Mouse (Mus musculus) spleen, adult 2 months (tissue): ENCODE measurements around the gene Ccdc33. TPM values are rescaled to one million over a fixed set of nuclear protein-coding genes. Genes with fewer than 3 reads are reported as not detected.

ENCODE experiments used
- DNase-seq, 2 experiments: peaks; one replicate each; pipeline versions ENCODE4 v3.0.0 to v3.0.0-alpha.2; 2012 to 2021; ENCODE audit warnings: low spot score in 2 of 2, low read depth in 1 of 2
- H3K27ac ChIP-seq: fragments of 200-500 bp; 2 replicates; pipeline ENCODE4 v1.5.1; 2012; ENCODE audit warnings: low read length, inconsistent platforms; ENCODE audit not compliant: insufficient read depth
- H3K27me3 ChIP-seq: fragments of 200-500 bp; 2 replicates; pipeline ENCODE4 v1.6.1; 2012; ENCODE audit warnings: mild to moderate bottlenecking, moderate library complexity, low read length, inconsistent platforms; ENCODE audit not compliant: control insufficient read depth, insufficient read depth
- H3K36me3 ChIP-seq: fragments of 200-500 bp; 2 replicates; pipeline ENCODE4 v1.6.1; 2012; ENCODE audit warnings: mild to moderate bottlenecking, low read length, inconsistent platforms; ENCODE audit not compliant: control insufficient read depth, insufficient read depth
- H3K4me1 ChIP-seq: fragments of 200-500 bp; 2 replicates; pipeline ENCODE4 v1.6.1; 2011; ENCODE audit warnings: inconsistent platforms; ENCODE audit not compliant: control insufficient read depth, insufficient read depth, insufficient read length
- H3K4me3 ChIP-seq: fragments of 200-500 bp; 2 replicates; pipeline ENCODE4 v1.5.1; 2011; ENCODE audit warnings: mild to moderate bottlenecking, inconsistent platforms; ENCODE audit not compliant: insufficient read depth, insufficient read length; ENCODE audit errors: extremely low read depth
- CTCF ChIP-seq: fragments of 200-500 bp; IDR thresholded peaks from 2 replicates; pipeline ENCODE4 v1.5.1; 2011; ENCODE audit warnings: mild to moderate bottlenecking, inconsistent platforms; ENCODE audit not compliant: insufficient read depth, insufficient read length, insufficient replicate concordance; ENCODE audit errors: extremely low read depth
- POLR2A ChIP-seq: fragments of 200-500 bp; IDR thresholded peaks from 2 replicates; pipeline ENCODE4 v1.6.1; 2011; ENCODE audit warnings: low read depth, low read length, inconsistent platforms
- WGBS: fragments of 180-500 bp; shearing (Covaris S2); methylation state at CpG from one replicate; pipeline ENCODE4 v1.1.7; 2018; 5-methylcytosine and 5-hydroxymethylcytosine counted together
- polyA plus RNA-seq: library from polyadenylated mRNA; depleted of rRNA; stranded (reverse); fragments of >200 nt; gene quantifications from 2 replicates; pipeline ENCODE4 v1.2.3, GENCODE M21; 2012

Ccdc33 gene
- polyA plus RNA-seq, 1 experiment = 0.09 TPM

- Histone ChIP-seq H3K4me1 (peaks cover 9% of the 10 kb centered on the region; the same call in 1 of the 2 replicates), H3K36me3 (no peaks in the 10 kb centered on the region), H3K4me3 (no peak overlapping the region), H3K27ac (no peak overlapping the region), H3K27me3 (peaks cover 2% of the 10 kb centered on the region; the same call in 1 of the 2 replicates)
- 49% methylated on average over 13 of the region's 13 CpGs for WGBS
- DNase-seq = no peak
- TF ChIP-seq POLR2A (no peak), CTCF (no peak)
Measured at GRCm38 (mm10) chr9:57997511-57998031, 121.1 kb downstream of the Ccdc33 start.

GRCm38 (mm10) chr9:57995282-57995681 is 123.3 kb downstream of the Ccdc33 start:
- WGBS = 50% methylated on average over 4 of the region's 4 CpGs
- Histone ChIP-seq H3K4me1 (peaks cover 10% of the 10 kb centered on the region; the same call in 1 of the 2 replicates), H3K27ac (no peak overlapping the region), H3K4me3 (no peak overlapping the region), H3K27me3 (peaks cover 2% of the 10 kb centered on the region; the same call in 1 of the 2 replicates), H3K36me3 (no peaks in the 10 kb centered on the region)
- DNase-seq = peak in 1 of 2 experiments; percentile 34
- 0 out of 2 replicates have a peak, but pooled peaks have one; percentile 6 for TF ChIP-seq CTCF
- TF ChIP-seq POLR2A = no peak

GRCm38 (mm10) chr9:57992781-57993591 is 125.6 kb downstream of the Ccdc33 start:
- no peak overlapping the region for H3K4me3 ChIP-seq
- peaks cover 22% of the 10 kb centered on the region; the same call in 1 of the 2 replicates for H3K4me1 ChIP-seq
- peaks cover 2% of the 10 kb centered on the region; the same call in 1 of the 2 replicates for H3K27me3 ChIP-seq
- no peak for DNase-seq
- no peak for TF ChIP-seq POLR2A
- TF ChIP-seq CTCF = no peak
- H3K27ac ChIP-seq = no peak overlapping the region
- WGBS = 37% methylated on average over 8 of the region's 8 CpGs
- H3K36me3 ChIP-seq = no peaks in the 10 kb centered on the region

GRCm38 (mm10) chr9:57992060-57992459 is 126.6 kb downstream of the Ccdc33 start:
- Histone ChIP-seq H3K4me1 (peaks cover 29% of the 10 kb centered on the region; the same call in 1 of the 2 replicates), H3K27me3 (no peaks in the 10 kb centered on the region), H3K27ac (no peak overlapping the region), H3K4me3 (no peak overlapping the region), H3K36me3 (no peaks in the 10 kb centered on the region)
- TF ChIP-seq CTCF (no peak), POLR2A (no peak)
- no peak for DNase-seq
- 85% methylated on average over 3 of the region's 3 CpGs for WGBS

- TF ChIP-seq CTCF = peak; percentile 87
- TF ChIP-seq POLR2A = no peak
- peak; percentile 41 to 49 for DNase-seq
- Histone ChIP-seq H3K27me3 (no peaks in the 10 kb centered on the region), H3K4me1 (peaks cover 32% of the 10 kb centered on the region; the same call in 1 of the 2 replicates), H3K27ac (no peak overlapping the region), H3K36me3 (no peaks in the 10 kb centered on the region), H3K4me3 (no peak overlapping the region)
- 19% methylated on average over 10 of the region's 10 CpGs for WGBS
Measured at GRCm38 (mm10) chr9:57990438-57991110, 128.0 kb downstream of the Ccdc33 start.

- DNase-seq = no peak
- TF ChIP-seq POLR2A = no peak
- no peak for TF ChIP-seq CTCF
- Histone ChIP-seq H3K4me1 (peaks cover 39% of the 10 kb centered on the region; the same call in 1 of the 2 replicates), H3K36me3 (no peaks in the 10 kb centered on the region), H3K4me3 (no peak overlapping the region), H3K27me3 (no peaks in the 10 kb centered on the region), H3K27ac (no peak overlapping the region)
- WGBS = 87% methylated on average over 6 of the region's 6 CpGs
Measured at GRCm38 (mm10) chr9:57989309-57989708, 129.3 kb downstream of the Ccdc33 start.
